Mouse (Mus musculus) neutrophil, adult 5-6 weeks (primary cell): ENCODE measurements around the gene Ccser1. TPM values are rescaled to one million over a fixed set of nuclear protein-coding genes. Genes with fewer than 3 reads are reported as not detected.

Source experiments
- ATAC-seq: fragments of 151-379, 151-347 bp; 2 replicates; pipeline ENCODE4 v1.8.0; 2017; ENCODE audit warnings: mild to moderate bottlenecking, moderate TSS enrichment; ENCODE audit not compliant: insufficient number of reproducible peaks, poor library complexity, low FRiP score, severe bottlenecking; ENCODE audit errors: extremely low read depth
- total RNA-seq: library from RNA; stranded (forward); fragments of 200-1000 nt; gene quantifications from 2 replicates; pipeline ENCODE4 v1.2.3, GENCODE M21; 2017

Gene Ccser1
- total RNA-seq, 1 experiment from 2014 or later, result 0.35 TPM

- no peak for ATAC-seq
Observed at GRCm38 (mm10) chr6:61382526-61382925, 202.4 kb downstream of the Ccser1 start.

- no peak for ATAC-seq
Observed at GRCm38 (mm10) chr6:61382991-61383390, 202.9 kb downstream of the Ccser1 start.

- no peak for ATAC-seq
Observed at GRCm38 (mm10) chr6:61387046-61387445, 206.9 kb downstream of the Ccser1 start.

GRCm38 (mm10) chr6:61427490-61427889 lies 247.4 kb downstream of the Ccser1 start:
- ATAC-seq, result no peak

- no peak for ATAC-seq
Observed at GRCm38 (mm10) chr6:61430881-61431725, 251.0 kb downstream of the Ccser1 start.

GRCm38 (mm10) chr6:61431726-61431984 lies 251.5 kb downstream of the Ccser1 start:
- no peak for ATAC-seq

GRCm38 (mm10) chr6:61432167-61432566 lies 252.0 kb downstream of the Ccser1 start:
- ATAC-seq, result no peak

GRCm38 (mm10) chr6:61432703-61433102 lies 252.6 kb downstream of the Ccser1 start:
- no peak for ATAC-seq

GRCm38 (mm10) chr6:61438165-61438564 lies 258.0 kb downstream of the Ccser1 start:
- ATAC-seq, result no peak

GRCm38 (mm10) chr6:61471371-61472152 lies 291.4 kb downstream of the Ccser1 start:
- no peak for ATAC-seq

GRCm38 (mm10) chr6:61485336-61485735 lies 305.2 kb downstream of the Ccser1 start:
- no peak for ATAC-seq

- ATAC-seq, result no peak
Observed at GRCm38 (mm10) chr6:61491979-61492821, 312.1 kb downstream of the Ccser1 start.

GRCm38 (mm10) chr6:61493386-61493785 lies 313.3 kb downstream of the Ccser1 start:
- no peak for ATAC-seq

- no peak for ATAC-seq
Observed at GRCm38 (mm10) chr6:61515310-61515709, 335.2 kb downstream of the Ccser1 start.

GRCm38 (mm10) chr6:61521587-61521986 lies 341.5 kb downstream of the Ccser1 start:
- no peak for ATAC-seq

- no peak for ATAC-seq
Observed at GRCm38 (mm10) chr6:61522108-61522507, 342.0 kb downstream of the Ccser1 start.

GRCm38 (mm10) chr6:61523748-61524493 lies 343.8 kb downstream of the Ccser1 start:
- no peak for ATAC-seq

- ATAC-seq, result no peak
Observed at GRCm38 (mm10) chr6:61540732-61541131, 360.6 kb downstream of the Ccser1 start.
